Mouse (Mus musculus): ENCODE results near the gene Ddx25. TPM values are rescaled to one million over a fixed set of nuclear protein-coding genes. Genes with fewer than 3 reads are reported as not detected.

Gene Ddx25
- total RNA-seq, 2 experiments from 2014 or later: 0.05 TPM; not detected in 1

- ATAC-seq (replicated peaks; ENCODE audit: poor library complexity): peak; percentile 76
Observed at GRCm38 (mm10) chr9:35495471-35495870, 62.9 kb downstream of the Ddx25 start.

- no peak for ATAC-seq (replicated peaks; ENCODE audit: poor library complexity)
Observed at GRCm38 (mm10) chr9:35494937-35495336, 63.4 kb downstream of the Ddx25 start.

- no peak for ATAC-seq (replicated peaks; ENCODE audit: poor library complexity)
Observed at GRCm38 (mm10) chr9:35493733-35494092, 64.6 kb downstream of the Ddx25 start.

GRCm38 (mm10) chr9:35493033-35493732 lies 65.1 kb downstream of the Ddx25 start:
- ATAC-seq (replicated peaks; ENCODE audit: poor library complexity): no peak

GRCm38 (mm10) chr9:35491109-35491866 lies 67.0 kb downstream of the Ddx25 start:
- ATAC-seq (replicated peaks; ENCODE audit: poor library complexity): no peak

- ATAC-seq (replicated peaks; ENCODE audit: poor library complexity): no peak
Observed at GRCm38 (mm10) chr9:35488496-35488895, 69.8 kb downstream of the Ddx25 start.

Other genes with a start within 250 kb of the Ddx25 start
- 0.67 and 1.3 TPM in 2 replicates for gene Cdon, start 137.4 kb downstream of the Ddx25 start, total RNA-seq (2015)
- gene Cdon, start 137.4 kb downstream of the Ddx25 start, total RNA-seq (2017): 0.37 and 1.0 TPM in 2 replicates
- not detected in 2 replicates for gene Gm1113, start 40.3 kb downstream of the Ddx25 start, total RNA-seq (2015)
- gene Gm1113, start 40.3 kb downstream of the Ddx25 start, total RNA-seq (2017): not detected in 2 replicates
- gene Pus3, start 67 bp upstream of the Ddx25 start, total RNA-seq (2015): 25.5 and 28.8 TPM in 2 replicates
- gene Pus3, start 67 bp upstream of the Ddx25 start, total RNA-seq (2017): 22.3 and 23.7 TPM in 2 replicates
- 0.57 TPM in 1 of 2 replicates, not detected in the other for gene Pate2, start 11.8 kb upstream of the Ddx25 start, total RNA-seq (2015)
- gene Pate2, start 11.8 kb upstream of the Ddx25 start, total RNA-seq (2017): 0.54 TPM in 1 of 2 replicates, not detected in the other
- 9.7 and 12.6 TPM in 2 replicates for gene Hyls1, start 11.9 kb upstream of the Ddx25 start, total RNA-seq (2015)
- gene Hyls1, start 11.9 kb upstream of the Ddx25 start, total RNA-seq (2017): 12.7 and 14.1 TPM in 2 replicates
- gene Pate4, start 53.4 kb upstream of the Ddx25 start, total RNA-seq (2015): not detected in 2 replicates
- not detected in 2 replicates for gene Pate4, start 53.4 kb upstream of the Ddx25 start, total RNA-seq (2017)
- not detected in 2 replicates for gene Pate3, start 89.7 kb upstream of the Ddx25 start, total RNA-seq (2015)
- gene Pate3, start 89.7 kb upstream of the Ddx25 start, total RNA-seq (2017): not detected in 2 replicates
- gene Pate1, start 128.9 kb upstream of the Ddx25 start, total RNA-seq (2015): not detected in 2 replicates
- not detected in 2 replicates for gene Pate1, start 128.9 kb upstream of the Ddx25 start, total RNA-seq (2017)
- not detected in 2 replicates for gene Gm17677, start 182.5 kb upstream of the Ddx25 start, total RNA-seq (2015)
- gene Gm17677, start 182.5 kb upstream of the Ddx25 start, total RNA-seq (2017): not detected in 2 replicates
- gene Gm17727, start 219.6 kb upstream of the Ddx25 start, total RNA-seq (2015): not detected in 2 replicates
- not detected in 2 replicates for gene Gm17727, start 219.6 kb upstream of the Ddx25 start, total RNA-seq (2017)
- not detected in 2 replicates for gene Gm27235, start 231.6 kb upstream of the Ddx25 start, total RNA-seq (2015)
- gene Gm27235, start 231.6 kb upstream of the Ddx25 start, total RNA-seq (2017): not detected in 2 replicates
- gene D730048I06Rik, start 231.6 kb upstream of the Ddx25 start, total RNA-seq (2015): not detected in 2 replicates
- gene D730048I06Rik, start 231.6 kb upstream of the Ddx25 start, total RNA-seq (2017): not detected in 2 replicates

Data from megakaryocyte progenitor cell, adult 5-6 weeks (primary cell).